Mouse (Mus musculus): ENCODE measurements at regions not wholly inside any gene's neighbourhood (a gene's known extent, or its start where the extent isn't known, plus 50 kb on each side); places are given as distances from the start of the nearest gene placed in this dataset.

GRCm38 (mm10) chr2:106570226-106570625, 122.8 kb upstream of the Mpped2 start:
- Histone ChIP-seq H3K4me3 (replicated peaks) (no peak overlapping the region), H3K9ac (replicated peaks) (no peak overlapping the region), H3K36me3 (no peaks in the 10 kb centered on the region), H3K4me1 (replicated peaks) (no peaks in the 10 kb centered on the region), H3K27me3 (no peaks in the 10 kb centered on the region), H3K9me3 (no peaks in the 10 kb centered on the region), H3K4me2 (replicated peaks) (no peak overlapping the region), H3K27ac (no peak overlapping the region)
- no peak for ATAC-seq
- 95% methylated on average over 1 of the region's 1 CpGs for WGBS

GRCm38 (mm10) chr2:106571346-106571745, 121.7 kb upstream of the Mpped2 start:
- Histone ChIP-seq H3K36me3 (no peaks in the 10 kb centered on the region), H3K9ac (replicated peaks) (no peak overlapping the region), H3K27ac (no peak overlapping the region), H3K4me1 (replicated peaks) (no peaks in the 10 kb centered on the region), H3K27me3 (no peaks in the 10 kb centered on the region), H3K9me3 (no peaks in the 10 kb centered on the region), H3K4me2 (replicated peaks) (no peak overlapping the region), H3K4me3 (replicated peaks) (no peak overlapping the region)
- ATAC-seq = no peak
- 91% methylated on average over 3 of the region's 3 CpGs for WGBS

- WGBS = 60% methylated on average over 2 of the region's 2 CpGs
- Histone ChIP-seq H3K4me3 (replicated peaks) (no peak overlapping the region), H3K4me1 (replicated peaks) (no peaks in the 10 kb centered on the region), H3K36me3 (no peaks in the 10 kb centered on the region), H3K27me3 (no peaks in the 10 kb centered on the region), H3K9me3 (no peaks in the 10 kb centered on the region), H3K4me2 (replicated peaks) (no peak overlapping the region), H3K9ac (replicated peaks) (no peak overlapping the region), H3K27ac (no peak overlapping the region)
- ATAC-seq = no peak
Measured at GRCm38 (mm10) chr2:106571913-106572312, 121.2 kb upstream of the Mpped2 start.

- no peaks in the 10 kb centered on the region for H3K4me1 ChIP-seq (replicated peaks)
- 60% methylated on average over 4 of the region's 4 CpGs for WGBS
- H3K4me2 ChIP-seq (replicated peaks) = no peak overlapping the region
- H3K9ac ChIP-seq (replicated peaks) = no peak overlapping the region
- H3K4me3 ChIP-seq (replicated peaks) = no peak overlapping the region
- ATAC-seq = no peak
- no peaks in the 10 kb centered on the region for H3K27me3 ChIP-seq
- no peaks in the 10 kb centered on the region for H3K9me3 ChIP-seq
- no peaks in the 10 kb centered on the region for H3K36me3 ChIP-seq
- no peak overlapping the region for H3K27ac ChIP-seq
Measured at GRCm38 (mm10) chr2:106576746-106577323, 116.2 kb upstream of the Mpped2 start.

- Histone ChIP-seq H3K9ac (replicated peaks) (no peak overlapping the region), H3K4me3 (replicated peaks) (no peak overlapping the region), H3K27ac (no peak overlapping the region), H3K4me2 (replicated peaks) (no peak overlapping the region), H3K4me1 (replicated peaks) (no peaks in the 10 kb centered on the region), H3K27me3 (no peaks in the 10 kb centered on the region), H3K9me3 (no peaks in the 10 kb centered on the region), H3K36me3 (no peaks in the 10 kb centered on the region)
- ATAC-seq = no peak
- 82% methylated on average over 1 of the region's 1 CpGs for WGBS
Measured at GRCm38 (mm10) chr2:106578062-106578461, 115.0 kb upstream of the Mpped2 start.

GRCm38 (mm10) chr2:106580663-106581062, 112.4 kb upstream of the Mpped2 start:
- H3K4me1 ChIP-seq (replicated peaks) = no peaks in the 10 kb centered on the region
- 63% methylated on average over 5 of the region's 5 CpGs for WGBS
- no peak for ATAC-seq

GRCm38 (mm10) chr2:106621251-106621650, 71.8 kb upstream of the Mpped2 start:
- Histone ChIP-seq H3K4me3 (replicated peaks) (no peak overlapping the region), H3K4me2 (replicated peaks) (no peak overlapping the region), H3K4me1 (replicated peaks) (no peaks in the 10 kb centered on the region), H3K36me3 (no peaks in the 10 kb centered on the region), H3K9me3 (no peaks in the 10 kb centered on the region), H3K27ac (no peak overlapping the region), H3K9ac (replicated peaks) (no peak overlapping the region), H3K27me3 (no peaks in the 10 kb centered on the region)
- WGBS = 78% methylated on average over 3 of the region's 3 CpGs
- ATAC-seq = no peak

More at GRCm38 (mm10) chr2:106580663-106581062, 112.4 kb upstream of the Mpped2 start:
- no peak overlapping the region for H3K4me2 ChIP-seq (replicated peaks)
- no peaks in the 10 kb centered on the region for H3K36me3 ChIP-seq
- H3K27ac ChIP-seq = no peak overlapping the region
- H3K9ac ChIP-seq (replicated peaks) = no peak overlapping the region
- H3K9me3 ChIP-seq = no peaks in the 10 kb centered on the region
- no peak overlapping the region for H3K4me3 ChIP-seq (replicated peaks)
- no peaks in the 10 kb centered on the region for H3K27me3 ChIP-seq

GRCm38 (mm10) chr2:106622326-106622725, 70.7 kb upstream of the Mpped2 start:
- no peaks in the 10 kb centered on the region for H3K9me3 ChIP-seq
- H3K4me3 ChIP-seq (replicated peaks) = no peak overlapping the region
- H3K36me3 ChIP-seq = no peaks in the 10 kb centered on the region
- H3K9ac ChIP-seq (replicated peaks) = no peak overlapping the region
- H3K4me1 ChIP-seq (replicated peaks) = no peaks in the 10 kb centered on the region
- H3K4me2 ChIP-seq (replicated peaks) = no peak overlapping the region
- no peaks in the 10 kb centered on the region for H3K27me3 ChIP-seq
- no peak overlapping the region for H3K27ac ChIP-seq
- 88% methylated on average over 5 of the region's 5 CpGs for WGBS
- ATAC-seq = no peak

- Histone ChIP-seq H3K36me3 (no peaks in the 10 kb centered on the region), H3K9me3 (no peaks in the 10 kb centered on the region), H3K4me2 (replicated peaks) (no peak overlapping the region), H3K9ac (replicated peaks) (no peak overlapping the region), H3K27ac (no peak overlapping the region), H3K4me3 (replicated peaks) (no peak overlapping the region), H3K27me3 (no peaks in the 10 kb centered on the region), H3K4me1 (replicated peaks) (no peaks in the 10 kb centered on the region)
- 72% methylated on average over 2 of the region's 2 CpGs for whole genome bisulfite sequencing
- ATAC-seq = no peak
Measured at GRCm38 (mm10) chr2:106623680-106624079, 69.4 kb upstream of the Mpped2 start.

- Histone ChIP-seq H3K27me3 (no peaks in the 10 kb centered on the region), H3K36me3 (no peaks in the 10 kb centered on the region), H3K4me2 (replicated peaks) (no peak overlapping the region), H3K9ac (replicated peaks) (no peak overlapping the region), H3K9me3 (no peaks in the 10 kb centered on the region), H3K4me3 (replicated peaks) (no peak overlapping the region), H3K27ac (no peak overlapping the region), H3K4me1 (replicated peaks) (no peaks in the 10 kb centered on the region)
- WGBS = 87% methylated on average over 8 of the region's 8 CpGs
- no peak for ATAC-seq
Measured at GRCm38 (mm10) chr2:106631986-106632385, 61.1 kb upstream of the Mpped2 start.
